Mouse (Mus musculus) heart, adult 2 months (tissue): Measurements from ENCODE around the gene Trip13. TPM values are rescaled to one million over a fixed set of nuclear protein-coding genes. Genes with fewer than 3 reads are reported as not detected.

Experiments used
- DNase-seq, 2 experiments: peaks; one replicate each; pipeline ENCODE4 v3.0.0; 2021
- H3K27ac ChIP-seq: fragments of 200-600 bp; 2 replicates; pipeline ENCODE4 v1.8.1; 2022
- H3K27me3 ChIP-seq: fragments of 200-500 bp; 2 replicates; pipeline ENCODE4 v1.6.1; 2012; ENCODE audit warnings: mild to moderate bottlenecking, low read length, inconsistent platforms, mixed read lengths; ENCODE audit not compliant: control insufficient read depth, insufficient read depth
- H3K36me3 ChIP-seq: fragments of 200-500 bp; 2 replicates; pipeline ENCODE4 v1.6.1; 2012; ENCODE audit warnings: low read length, inconsistent platforms; ENCODE audit not compliant: control insufficient read depth, insufficient read depth
- H3K4me1 ChIP-seq: fragments of 200-500 bp; 2 replicates; pipeline ENCODE4 v1.6.1; 2011; ENCODE audit warnings: low read length; ENCODE audit not compliant: control insufficient read depth, insufficient read depth
- H3K4me3 ChIP-seq: fragments of 200-600 bp; 2 replicates; pipeline ENCODE4 v1.8.1; 2022
- H3K79me2 ChIP-seq: fragments of 200-500 bp; replicated peaks from 2 replicates; pipeline ENCODE4 v1.6.1; 2012; ENCODE audit warnings: mild to moderate bottlenecking, inconsistent platforms, low read length, moderate library complexity, mixed read lengths; ENCODE audit not compliant: control insufficient read depth, insufficient read depth
- H3K9ac ChIP-seq: fragments of 200-500 bp; 2 replicates; pipeline ENCODE4 v1.6.1; 2012; ENCODE audit warnings: low read depth, mild to moderate bottlenecking, control low read depth, inconsistent platforms, low read length, mixed read lengths
- CTCF ChIP-seq: fragments of 200-600 bp; IDR thresholded peaks from 2 replicates; pipeline ENCODE4 v1.8.1; 2022; ENCODE audit warnings: antibody characterized with exemption, mild to moderate bottlenecking, moderate library complexity
- EP300 ChIP-seq: fragments of 200-500 bp; IDR thresholded peaks from 2 replicates; pipeline ENCODE4 v1.6.1; 2011; ENCODE audit warnings: low read depth, low read length, control low read depth; ENCODE audit not compliant: insufficient read depth
- POLR2A ChIP-seq: fragments of 200-500 bp; IDR thresholded peaks from 2 replicates; pipeline ENCODE4 v1.6.1; 2011; ENCODE audit warnings: mild to moderate bottlenecking, low read depth, low read length, control low read depth; ENCODE audit not compliant: insufficient read depth
- WGBS: fragments of 180-500 bp; shearing (Covaris S2); methylation state at CpG from one replicate; pipeline ENCODE4 v1.1.7; 2018; 5-methylcytosine and 5-hydroxymethylcytosine counted together
- intact Hi-C: fragments of 180-260 bp; cut with DNase I; formaldehyde crosslinking; loops from one replicate; pipeline ENCODE4 v1.15.1; 2025
- polyA plus RNA-seq: library from polyadenylated mRNA; depleted of rRNA; stranded (reverse); fragments of >200 nt; gene quantifications from 2 replicates; pipeline ENCODE4 v1.2.3, GENCODE M21; 2012
- total RNA-seq, 2 experiments: library from RNA; stranded (reverse); gene quantifications; 2 replicates each; pipeline ENCODE4 v1.2.3; 2021

Trip13 gene
- total and polyA plus RNA-seq, 3 experiments, result 0.14 to 0.27 (median 0.21) TPM

DNA sequence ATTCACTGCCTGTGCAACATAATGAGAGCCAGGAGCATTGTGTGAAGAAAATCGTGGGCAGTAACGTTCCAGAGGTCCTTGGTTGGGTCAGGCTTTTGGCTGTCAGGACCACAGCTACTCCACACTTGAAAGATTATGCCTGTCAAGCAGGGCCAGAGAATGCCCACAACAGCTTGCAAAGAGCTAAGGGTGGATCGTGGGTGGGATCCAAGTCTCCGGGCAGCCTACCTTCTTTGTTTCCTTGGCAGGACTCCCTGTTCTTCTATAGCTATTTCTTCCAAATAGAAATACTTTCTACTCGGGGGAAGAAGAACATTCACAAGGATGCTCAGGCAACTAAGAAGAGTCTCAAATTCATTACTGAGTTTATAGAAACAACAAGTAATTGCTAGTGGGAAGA lies 30.4 kb downstream of the Trip13 start:
- WGBS, result 79% methylated on average over 5 of the region's 5 CpGs
- no peaks in the 10 kb centered on the region for H3K36me3 ChIP-seq
- no peaks in the 10 kb centered on the region for H3K27me3 ChIP-seq
- no peak for DNase-seq
- intact Hi-C loops, result loop anchor here (1.0 to 5.0 kb wide), 4 partner anchors 76 to 395 kb away; no protein-coding TSS in a partner anchor
- no peaks in the 10 kb centered on the region for H3K79me2 ChIP-seq
- H3K4me3 ChIP-seq, result no peak overlapping the region
- no peak overlapping the region for H3K27ac ChIP-seq
- H3K4me1 ChIP-seq, result no peaks in the 10 kb centered on the region
- no peak overlapping the region for H3K9ac ChIP-seq
- TF ChIP-seq EP300 (no peak), POLR2A (no peak), CTCF (no peak)

DNA sequence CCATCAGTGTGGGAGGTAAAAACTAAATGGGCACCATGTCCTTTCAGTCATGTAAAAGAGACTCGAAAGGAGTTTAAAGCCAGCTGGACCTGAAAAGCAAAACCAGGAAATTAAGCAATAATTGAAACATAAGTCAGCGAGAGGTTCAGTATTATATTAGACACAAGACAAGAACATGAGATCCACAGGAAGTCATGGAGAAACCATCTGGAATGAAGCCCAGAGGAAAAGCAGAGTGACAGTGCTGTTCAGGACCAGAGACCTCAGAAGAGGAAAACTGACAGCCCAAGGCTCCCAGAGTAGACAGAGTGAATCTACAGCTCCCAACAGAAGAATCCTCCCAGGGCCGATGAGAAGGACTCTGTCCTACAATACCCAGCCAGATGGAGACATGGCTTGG lies 40.0 kb downstream of the Trip13 start:
- Histone ChIP-seq H3K79me2 (no peaks in the 10 kb centered on the region), H3K36me3 (no peaks in the 10 kb centered on the region), H3K27ac (no peak overlapping the region), H3K4me3 (no peak overlapping the region), H3K27me3 (no peaks in the 10 kb centered on the region; the same call in 1 of the 2 replicates), H3K9ac (no peak overlapping the region), H3K4me1 (peaks cover 1% of the 10 kb centered on the region)
- 42% methylated on average over 3 of the region's 3 CpGs for WGBS
- DNase-seq, result no peak
- no peak for TF ChIP-seq EP300
- no peak for TF ChIP-seq CTCF
- no peak for TF ChIP-seq POLR2A
- intact Hi-C loops, result no loop called here

DNA sequence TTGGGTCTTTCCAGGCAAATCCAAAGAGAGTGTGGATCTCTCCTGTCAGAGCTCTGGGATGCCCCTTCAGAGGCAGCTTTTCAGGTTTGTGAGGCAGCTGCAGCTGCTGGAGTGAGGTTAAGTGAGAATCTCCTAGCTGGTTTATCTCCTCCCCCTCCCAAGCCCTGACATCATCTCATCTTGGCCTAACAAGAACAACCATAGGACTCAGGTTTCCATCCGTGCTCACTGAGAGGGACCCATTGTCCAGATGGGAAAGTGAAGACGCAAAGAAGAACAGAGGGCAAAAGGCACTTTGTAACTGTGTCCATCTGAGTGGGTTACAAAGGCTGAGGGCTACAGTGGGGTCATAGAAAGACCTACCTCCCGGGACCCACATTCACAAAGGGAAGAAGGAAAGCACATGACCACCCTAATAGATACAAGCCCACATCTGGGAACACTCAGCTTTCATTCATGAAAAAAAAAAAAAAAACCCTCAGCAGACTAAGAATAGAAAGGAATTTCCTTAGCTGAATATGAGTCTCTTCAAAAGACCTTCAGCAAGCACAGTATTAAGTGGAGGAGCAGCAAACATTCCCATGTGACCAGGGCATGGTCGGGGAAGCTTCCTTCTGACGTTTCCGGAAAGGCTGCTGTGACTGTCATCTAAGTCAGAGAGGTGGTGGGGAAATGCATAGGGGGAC lies 44.9 kb downstream of the Trip13 start:
- Histone ChIP-seq H3K27me3 (no peaks in the 10 kb centered on the region), H3K79me2 (no peaks in the 10 kb centered on the region), H3K9ac (no peak overlapping the region), H3K4me3 (no peak overlapping the region), H3K4me1 (peaks cover 8% of the 10 kb centered on the region), H3K36me3 (no peaks in the 10 kb centered on the region), H3K27ac (peak overlapping the region; percentile 8)
- WGBS, result 17% methylated on average over 6 of the region's 6 CpGs
- intact Hi-C loops, result no loop called here
- DNase-seq, result no peak
- no peak for TF ChIP-seq POLR2A
- no peak for TF ChIP-seq EP300
- no peak for TF ChIP-seq CTCF

DNA sequence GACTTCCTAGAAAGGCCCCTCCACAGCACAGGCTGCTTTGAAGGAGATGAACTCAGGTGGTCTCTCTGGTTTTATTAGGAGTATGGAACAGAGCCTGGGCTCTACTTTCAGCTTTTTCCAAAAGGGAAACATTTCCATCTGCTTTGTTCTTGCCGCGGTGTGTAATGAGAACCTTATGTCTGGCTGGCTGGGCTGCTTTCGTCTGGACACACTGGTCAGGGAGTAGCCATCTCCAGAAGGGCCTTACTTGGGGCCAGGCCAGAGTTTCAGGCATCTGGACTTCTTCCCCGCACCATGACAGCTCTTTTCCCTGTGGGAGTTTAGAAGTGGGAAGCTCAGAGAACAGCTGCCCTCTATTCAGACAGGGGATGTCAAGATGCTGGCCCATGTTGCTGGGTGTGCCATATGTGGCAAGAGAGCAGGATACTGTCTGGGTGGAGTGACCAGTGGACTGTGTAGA lies 50.1 kb downstream of the Trip13 start:
- H3K79me2 ChIP-seq, result no peaks in the 10 kb centered on the region
- DNase-seq, result peak; percentile 82 to 87
- H3K27me3 ChIP-seq, result no peaks in the 10 kb centered on the region
- H3K4me3 ChIP-seq, result no peak overlapping the region
- 33% methylated on average over 4 of the region's 4 CpGs for WGBS
- H3K27ac ChIP-seq, result no peak overlapping the region
- TF ChIP-seq POLR2A (no peak), EP300 (peak; percentile 52; the same call in 1 of the 2 replicates), CTCF (no peak)
- peaks cover 7% of the 10 kb centered on the region for H3K4me1 ChIP-seq
- intact Hi-C loops, result no loop called here
- H3K36me3 ChIP-seq, result no peaks in the 10 kb centered on the region
- no peak overlapping the region for H3K9ac ChIP-seq

DNA sequence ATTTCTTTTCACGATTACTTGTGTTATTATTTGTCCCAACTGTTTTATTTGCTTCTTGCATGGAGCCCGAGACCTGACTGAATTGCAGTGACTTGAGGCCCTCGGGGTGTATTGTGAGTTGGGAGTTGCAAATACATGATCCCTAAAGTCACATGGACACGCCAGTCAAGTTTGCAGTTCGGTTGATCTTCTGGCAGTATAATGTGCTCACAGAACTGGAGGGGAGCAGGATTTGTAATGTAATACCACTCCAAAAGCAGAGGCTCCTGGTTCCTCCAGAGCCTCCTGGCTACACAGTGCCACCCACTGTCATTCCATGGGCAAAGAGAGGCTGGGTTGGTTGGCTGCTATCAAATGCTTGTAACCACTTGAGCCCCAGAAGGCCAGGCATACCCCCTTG lies 51.0 kb downstream of the Trip13 start:
- no peak overlapping the region for H3K4me3 ChIP-seq
- H3K9ac ChIP-seq, result no peak overlapping the region
- DNase-seq, result no peak
- H3K36me3 ChIP-seq, result no peaks in the 10 kb centered on the region
- no peak for TF ChIP-seq POLR2A
- TF ChIP-seq EP300, result no peak
- TF ChIP-seq CTCF, result no peak
- 82% methylated on average over 5 of the region's 5 CpGs for WGBS
- no peak overlapping the region for H3K27ac ChIP-seq
- no peaks in the 10 kb centered on the region for H3K79me2 ChIP-seq
- no peaks in the 10 kb centered on the region for H3K27me3 ChIP-seq
- H3K4me1 ChIP-seq, result peaks cover 4% of the 10 kb centered on the region
- intact Hi-C loops, result no loop called here

DNA sequence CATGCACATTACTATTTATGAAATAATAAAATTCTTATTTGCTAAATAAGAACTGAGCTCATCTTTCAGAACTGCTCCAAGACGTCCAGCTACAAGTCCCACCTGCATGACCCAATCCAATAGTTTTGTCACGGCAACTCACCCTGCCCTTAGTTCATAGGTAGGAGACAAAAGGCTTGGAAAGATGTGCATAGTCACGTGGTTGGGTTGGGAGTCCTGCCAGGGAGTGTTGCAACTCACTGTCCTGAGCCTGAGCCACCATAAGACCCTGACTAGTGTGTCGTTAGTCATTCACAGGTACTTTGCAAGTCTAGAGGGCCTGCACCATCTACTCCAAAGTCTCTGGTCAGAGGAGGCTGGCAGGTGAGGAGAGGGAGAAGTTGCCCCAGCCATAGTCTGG lies 51.5 kb downstream of the Trip13 start:
- H3K4me1 ChIP-seq, result peaks cover 4% of the 10 kb centered on the region
- intact Hi-C loops, result no loop called here
- H3K27ac ChIP-seq, result no peak overlapping the region
- 50% methylated on average over 4 of the region's 4 CpGs for WGBS
- peak; percentile 33 to 46 for DNase-seq
- no peak overlapping the region for H3K4me3 ChIP-seq
- H3K79me2 ChIP-seq, result no peaks in the 10 kb centered on the region
- H3K27me3 ChIP-seq, result no peaks in the 10 kb centered on the region
- TF ChIP-seq POLR2A (no peak), CTCF (no peak), EP300 (no peak)
- H3K36me3 ChIP-seq, result no peaks in the 10 kb centered on the region
- H3K9ac ChIP-seq, result no peak overlapping the region
